Mouse (Mus musculus) E14TG2a.4 (cell line): ENCODE results near the gene Map3k7cl.
A peak's percentile ranks its signal among the peaks of the same experiment; 100 is the strongest.

Experiments used
- H3K27me3 ChIP-seq: 2 replicates; pipeline ENCODE4 v1.6.1; 2014; ENCODE audit warnings: low read length, control low read depth; ENCODE audit not compliant: insufficient read depth
- H3K36me3 ChIP-seq: 2 replicates; pipeline ENCODE4 v1.6.1; 2014; ENCODE audit warnings: low read length, control low read depth; ENCODE audit not compliant: insufficient read depth
- H3K4me1 ChIP-seq: replicated peaks from 2 replicates; pipeline ENCODE4 v1.6.1; 2014; ENCODE audit warnings: low read depth, low read length, control low read depth
- H3K4me3 ChIP-seq: replicated peaks from 2 replicates; pipeline ENCODE4 v1.5.1; 2014; ENCODE audit warnings: mild to moderate bottlenecking, low read length
- H3K9me3 ChIP-seq: 2 replicates; pipeline ENCODE4 v1.6.1; 2014; ENCODE audit warnings: low read length, control low read depth
- CTCF ChIP-seq: conservative IDR thresholded peaks from 2 replicates; pipeline ENCODE4 v1.5.1; 2014; ENCODE audit warnings: low read length
- NANOG ChIP-seq: IDR thresholded peaks from 2 replicates; pipeline ENCODE4 v1.6.1; 2014; ENCODE audit warnings: borderline replicate concordance, low read length, mixed read lengths
- POU5F1 ChIP-seq: IDR thresholded peaks from 2 replicates; pipeline ENCODE4 v1.6.1; 2014; ENCODE audit warnings: low read length, borderline replicate concordance

The Map3k7cl gene

DNA sequence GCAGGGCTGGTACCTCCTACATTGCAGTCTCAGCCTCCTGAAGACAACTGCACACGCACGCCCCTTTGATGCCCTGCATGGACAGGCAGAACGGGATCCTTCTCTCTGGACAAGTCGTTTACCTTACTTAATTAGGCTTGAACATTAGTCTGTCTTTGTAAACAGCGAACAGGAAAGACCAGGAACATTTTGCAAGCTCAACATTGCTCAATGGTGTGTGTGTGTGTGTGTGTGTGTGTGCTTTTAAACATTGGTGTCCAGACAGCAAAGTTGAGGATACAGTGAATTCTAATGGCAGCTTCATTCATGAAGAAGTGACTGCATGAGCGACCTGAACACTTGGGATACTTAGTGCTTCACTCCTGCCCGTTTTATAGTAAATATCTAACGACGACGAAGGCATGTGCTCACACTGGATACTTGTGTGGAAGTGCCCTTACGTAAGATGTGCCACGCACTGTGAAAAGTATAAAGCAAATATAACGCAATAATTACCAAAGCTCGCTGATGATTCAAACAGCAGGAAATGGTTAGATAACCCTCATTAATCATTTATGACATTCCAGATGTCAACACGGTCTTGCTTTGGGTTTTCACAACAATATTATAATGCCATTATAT, 59.2 kb downstream of the Map3k7cl start:
- TF ChIP-seq CTCF (no peak), POU5F1 (no peak), NANOG (no peak)
- H3K9me3 ChIP-seq = no peaks in the 10 kb centered on the region
- H3K36me3 ChIP-seq = no peaks in the 10 kb centered on the region
- peaks cover 19% of the 10 kb centered on the region for H3K4me1 ChIP-seq
- no peak overlapping the region for H3K4me3 ChIP-seq
- 0 out of 2 replicates have a peak, but pooled peaks cover 16% of the 10 kb centered on the region for H3K27me3 ChIP-seq

DNA sequence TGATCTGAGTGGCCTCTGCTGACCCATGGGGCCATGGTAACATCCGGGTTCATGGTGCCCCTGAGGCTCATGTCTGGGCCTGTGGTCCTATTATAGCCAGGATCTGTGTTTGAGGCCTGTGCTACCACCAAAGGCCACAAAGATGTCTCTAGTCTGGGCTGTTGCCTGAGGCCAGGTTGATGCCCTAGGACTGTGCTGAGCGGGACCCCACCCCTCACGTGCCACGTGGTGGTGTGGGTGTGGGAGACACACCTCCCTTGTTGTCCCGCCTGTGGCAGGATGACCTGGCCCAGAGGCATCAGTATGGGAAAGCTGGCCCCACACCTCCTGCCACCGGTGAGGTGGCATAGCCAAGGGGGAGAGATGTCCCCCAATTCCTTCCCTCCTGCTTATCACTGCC, 64.2 kb downstream of the Map3k7cl start:
- TF ChIP-seq CTCF (no peak), POU5F1 (no peak), NANOG (no peak)
- Histone ChIP-seq H3K4me1 (peaks cover 9% of the 10 kb centered on the region), H3K9me3 (peaks cover 11% of the 10 kb centered on the region), H3K27me3 (no peaks in the 10 kb centered on the region), H3K4me3 (peak overlapping the region; percentile 61), H3K36me3 (no peaks in the 10 kb centered on the region)

DNA sequence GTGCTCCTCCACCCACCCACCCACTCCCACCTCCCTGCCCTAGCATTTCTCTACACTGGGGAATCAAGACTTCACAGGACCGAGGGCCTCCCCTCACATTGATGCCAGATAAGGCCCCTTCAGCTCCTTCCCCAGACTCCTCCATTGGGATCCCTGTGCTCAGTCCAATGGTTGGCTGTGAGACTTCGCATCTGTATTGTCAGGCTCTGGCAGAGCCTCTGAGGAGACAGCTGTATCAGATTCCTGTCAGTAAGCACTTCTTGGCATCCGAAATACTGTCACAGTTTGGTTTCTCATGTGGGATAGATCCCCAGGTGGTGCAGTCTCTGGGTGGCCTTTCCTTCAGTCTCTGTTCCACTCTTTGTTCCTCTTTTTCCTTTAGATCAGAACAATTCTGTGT, 68.1 kb downstream of the Map3k7cl start:
- Histone ChIP-seq H3K4me1 (peaks cover 22% of the 10 kb centered on the region), H3K4me3 (no peak overlapping the region), H3K9me3 (peaks cover 14% of the 10 kb centered on the region), H3K27me3 (no peaks in the 10 kb centered on the region), H3K36me3 (no peaks in the 10 kb centered on the region)
- no peak for TF ChIP-seq NANOG
- no peak for TF ChIP-seq POU5F1
- no peak for TF ChIP-seq CTCF

DNA sequence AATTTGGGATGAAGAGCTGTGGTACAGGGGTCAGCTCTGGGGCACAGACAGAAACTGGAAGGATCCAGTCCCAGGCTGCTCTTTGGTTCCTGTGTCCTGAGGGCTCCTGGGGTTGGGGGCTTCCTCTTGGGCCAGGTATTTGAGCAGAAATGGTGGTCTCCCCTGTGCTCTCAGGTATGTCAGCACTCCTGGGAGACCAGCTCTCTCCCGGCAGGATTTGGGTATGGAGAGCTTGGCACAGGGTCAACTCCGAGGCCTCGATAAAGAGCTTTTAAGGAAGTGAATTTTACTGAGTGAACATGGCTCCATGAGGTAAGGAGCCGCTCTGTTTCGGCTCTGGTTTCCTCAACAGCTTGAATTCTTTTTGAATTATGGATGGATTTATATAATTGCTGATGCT, 70.8 kb downstream of the Map3k7cl start:
- Histone ChIP-seq H3K36me3 (no peaks in the 10 kb centered on the region), H3K4me1 (peaks cover 13% of the 10 kb centered on the region), H3K4me3 (no peak overlapping the region), H3K9me3 (peaks cover 20% of the 10 kb centered on the region), H3K27me3 (no peaks in the 10 kb centered on the region)
- TF ChIP-seq POU5F1 = no peak
- no peak for TF ChIP-seq CTCF
- TF ChIP-seq NANOG = no peak

DNA sequence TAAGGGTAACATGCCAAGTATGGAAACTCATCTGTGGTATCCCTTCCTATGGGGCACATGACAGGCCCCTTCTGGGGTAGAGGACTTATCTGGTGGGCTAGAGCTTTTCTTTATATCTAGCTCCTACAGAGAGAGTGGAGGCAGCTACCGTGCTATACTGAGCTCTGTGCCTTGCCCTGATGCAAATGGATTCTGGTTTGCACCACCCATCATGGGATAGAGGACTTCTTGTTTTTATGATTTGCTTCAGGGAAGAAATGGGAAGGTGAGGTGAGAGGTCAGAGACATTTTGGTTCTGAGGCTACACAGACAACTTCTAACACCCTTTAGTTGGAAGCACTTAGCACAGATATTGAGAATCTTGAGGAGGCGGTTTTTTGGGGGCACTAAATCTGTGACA, 71.8 kb downstream of the Map3k7cl start:
- H3K36me3 ChIP-seq = no peaks in the 10 kb centered on the region
- peaks cover 25% of the 10 kb centered on the region for H3K9me3 ChIP-seq
- no peak for TF ChIP-seq NANOG
- no peak for TF ChIP-seq CTCF
- TF ChIP-seq POU5F1 = no peak

DNA sequence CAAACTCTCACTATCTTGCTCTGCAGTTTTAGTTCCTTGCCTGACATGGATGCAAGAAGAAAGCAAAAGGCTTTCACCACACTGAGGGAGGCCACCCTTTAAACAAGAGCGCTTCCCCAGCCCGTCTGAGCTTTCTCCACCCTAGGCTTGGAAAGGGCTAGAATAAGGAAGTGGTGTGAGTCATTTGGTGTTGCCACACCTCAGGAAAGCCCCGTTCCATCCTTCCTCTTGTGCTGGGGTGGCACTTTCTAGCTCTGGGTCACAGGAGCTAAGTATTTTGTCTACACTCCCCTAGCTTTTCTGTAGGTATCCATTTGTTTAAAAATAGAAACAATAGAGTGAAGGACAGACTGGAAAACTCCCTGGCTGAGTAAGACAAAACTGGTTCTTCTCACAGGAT, 72.2 kb downstream of the Map3k7cl start:
- Histone ChIP-seq H3K9me3 (peaks cover 25% of the 10 kb centered on the region), H3K4me3 (0 out of 2 replicates have a peak overlapping the region, but pooled peaks have one; percentile 23), H3K27me3 (no peaks in the 10 kb centered on the region), H3K4me1 (peaks cover 13% of the 10 kb centered on the region), H3K36me3 (no peaks in the 10 kb centered on the region)
- no peak for TF ChIP-seq CTCF
- TF ChIP-seq POU5F1 = no peak
- TF ChIP-seq NANOG = no peak

More for the DNA sequence above, 71.8 kb downstream of the Map3k7cl start:
- no peaks in the 10 kb centered on the region for H3K27me3 ChIP-seq
- peaks cover 13% of the 10 kb centered on the region for H3K4me1 ChIP-seq
- H3K4me3 ChIP-seq = 0 out of 2 replicates have a peak overlapping the region, but pooled peaks have one; percentile 23

DNA sequence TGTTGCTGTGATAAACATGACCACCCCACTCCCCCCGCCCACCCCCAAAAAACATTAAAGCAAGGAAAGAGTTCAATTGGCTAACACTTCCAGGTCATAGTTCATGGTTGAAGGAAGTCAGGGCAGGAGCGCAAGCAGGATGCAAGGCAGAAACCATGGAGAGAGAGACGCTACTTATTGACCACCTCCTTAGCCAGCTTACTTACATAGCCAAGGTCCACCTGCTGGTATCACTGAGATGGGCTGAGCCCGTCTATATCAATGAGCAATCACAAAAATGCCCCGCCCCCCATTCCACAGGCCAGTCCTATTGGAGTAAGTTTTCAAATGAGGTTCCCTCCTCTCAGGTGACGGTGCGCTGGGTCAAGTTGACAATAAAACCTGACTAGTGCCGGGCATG, 72.7 kb downstream of the Map3k7cl start:
- Histone ChIP-seq H3K36me3 (no peaks in the 10 kb centered on the region), H3K4me1 (peaks cover 13% of the 10 kb centered on the region), H3K27me3 (no peaks in the 10 kb centered on the region), H3K4me3 (0 out of 2 replicates have a peak overlapping the region, but pooled peaks have one; percentile 23), H3K9me3 (peaks cover 25% of the 10 kb centered on the region)
- no peak for TF ChIP-seq CTCF
- no peak for TF ChIP-seq NANOG
- no peak for TF ChIP-seq POU5F1

DNA sequence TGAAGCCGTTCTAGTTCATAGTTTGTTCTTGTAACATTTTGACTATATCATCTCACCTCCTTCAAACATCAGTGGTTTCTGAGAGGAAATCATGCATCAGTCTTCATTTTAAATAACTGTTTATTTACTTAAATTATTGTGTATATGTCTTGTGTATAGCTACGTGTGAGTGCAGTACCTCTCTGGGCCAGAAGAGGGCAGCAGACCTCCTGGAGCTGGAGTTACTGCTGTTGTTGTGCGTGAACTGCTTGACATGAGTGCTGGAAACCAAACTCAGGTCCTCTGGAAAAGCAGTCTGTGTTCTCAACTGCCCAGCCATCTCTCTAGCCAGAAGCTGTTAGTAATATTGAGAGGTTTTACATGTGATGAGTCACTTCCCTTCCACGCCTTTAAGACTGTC, 73.6 kb downstream of the Map3k7cl start:
- Histone ChIP-seq H3K4me1 (peaks cover 13% of the 10 kb centered on the region), H3K4me3 (no peak overlapping the region), H3K36me3 (no peaks in the 10 kb centered on the region), H3K27me3 (no peaks in the 10 kb centered on the region), H3K9me3 (peaks cover 22% of the 10 kb centered on the region)
- no peak for TF ChIP-seq POU5F1
- TF ChIP-seq NANOG = no peak
- TF ChIP-seq CTCF = peak; percentile 81

DNA sequence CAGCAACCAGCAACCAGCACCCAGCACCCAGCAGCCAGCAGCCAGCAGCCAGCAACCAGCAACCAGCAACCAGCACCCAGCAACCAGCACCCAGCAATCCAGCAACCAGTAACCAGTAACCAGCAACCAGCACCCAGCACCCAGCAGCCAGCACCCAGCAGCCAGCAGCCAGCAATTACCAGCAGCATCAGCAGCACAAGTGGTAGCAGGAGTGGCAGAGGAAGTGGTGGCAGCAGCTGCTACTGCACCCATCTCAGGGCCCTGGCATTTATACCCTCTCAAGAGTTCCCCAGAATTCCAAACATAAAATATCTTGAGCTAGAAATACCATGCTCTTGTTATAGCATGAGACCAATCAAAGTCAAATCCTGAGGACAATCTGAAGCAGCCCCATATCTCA, 81.6 kb downstream of the Map3k7cl start:
- H3K4me3 ChIP-seq = no peak overlapping the region
- H3K36me3 ChIP-seq = no peaks in the 10 kb centered on the region
- H3K27me3 ChIP-seq = no peaks in the 10 kb centered on the region
- no peak for TF ChIP-seq NANOG
- TF ChIP-seq POU5F1 = no peak
- TF ChIP-seq CTCF = no peak
- 0 out of 2 replicates have a peak, but pooled peaks cover 1% of the 10 kb centered on the region for H3K9me3 ChIP-seq
- no peaks in the 10 kb centered on the region for H3K4me1 ChIP-seq
